Mouse (Mus musculus) bone marrow, adult 2 months (tissue): ENCODE results near the gene Rasa4. TPM values are rescaled to one million over a fixed set of nuclear protein-coding genes. Genes with fewer than 3 reads are reported as not detected.
"Not testable (repeated sequence)": the region's sequence is repeated elsewhere in the genome, so short reads cannot be mapped to it uniquely, and the experiment has no call there.

Experiments used
- H3K27ac ChIP-seq: fragments of 200-500 bp; 2 replicates; pipeline ENCODE4 v1.5.1; 2012; ENCODE audit warnings: low read depth, mild to moderate bottlenecking, control low read depth, inconsistent platforms, low read length; ENCODE audit not compliant: control insufficient read depth, poor library complexity, insufficient read depth
- H3K4me1 ChIP-seq: fragments of 200-500 bp; 2 replicates; pipeline ENCODE4 v1.6.1; 2011; ENCODE audit warnings: low read length; ENCODE audit not compliant: control insufficient read depth, insufficient read depth
- H3K4me3 ChIP-seq: fragments of 200-500 bp; replicated peaks from 2 replicates; pipeline ENCODE3; 2011; ENCODE audit warnings: mild to moderate bottlenecking, low read depth, low read length, control low read depth; ENCODE audit not compliant: control insufficient read depth
- CTCF ChIP-seq: fragments of 200-500 bp; IDR thresholded peaks from 2 replicates; pipeline ENCODE4 v1.5.1; 2011; ENCODE audit warnings: low read length, control low read depth; ENCODE audit not compliant: control insufficient read depth, insufficient read depth
- POLR2A ChIP-seq: fragments of 200-500 bp; IDR thresholded peaks from 2 replicates; pipeline ENCODE4 v1.6.1; 2011; ENCODE audit warnings: low read depth, mild to moderate bottlenecking, control low read depth, low read length, borderline replicate concordance; ENCODE audit not compliant: control insufficient read depth
- WGBS: fragments of 180-500 bp; shearing (Covaris S2); methylation state at CpG from one replicate; pipeline ENCODE4 v1.1.7; 2018; 5-methylcytosine and 5-hydroxymethylcytosine counted together
- polyA plus RNA-seq: library from polyadenylated mRNA; stranded (reverse); fragments of >200 nt; gene quantifications from 2 replicates; pipeline ENCODE4 v1.2.4, GENCODE M21; 2011; ENCODE audit warnings: low replicate concordance; ENCODE audit not compliant: missing spikeins, insufficient read depth, insufficient read length

Gene Rasa4
- polyA plus RNA-seq, 1 experiment, result 31.3 TPM

DNA sequence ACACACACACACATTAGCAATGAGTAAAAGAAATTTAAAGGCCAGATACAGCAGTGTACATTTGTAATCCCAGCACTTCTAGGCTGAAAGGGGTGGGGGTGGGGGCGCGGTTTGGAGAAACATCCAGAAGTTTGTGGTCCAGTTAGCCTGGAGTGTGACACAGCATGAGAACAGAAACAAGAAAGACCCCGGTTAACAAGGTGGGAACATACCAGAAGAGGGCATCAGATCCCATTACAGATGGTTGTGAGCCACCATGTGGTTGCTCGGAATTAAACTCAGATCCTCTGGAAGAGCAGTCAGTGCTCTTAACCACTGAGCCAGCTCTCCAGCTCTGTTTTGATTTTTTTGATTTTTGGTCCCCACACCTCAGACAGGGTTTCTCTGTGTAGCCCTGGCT lies 27.7 kb upstream of the Rasa4 start:
- Histone ChIP-seq H3K27ac (no peak overlapping the region), H3K4me3 (no peak overlapping the region), H3K4me1 (no peaks in the 10 kb centered on the region)
- 60% methylated on average over 4 of the region's 4 CpGs for WGBS
- no peak for TF ChIP-seq POLR2A
- no peak for TF ChIP-seq CTCF

DNA sequence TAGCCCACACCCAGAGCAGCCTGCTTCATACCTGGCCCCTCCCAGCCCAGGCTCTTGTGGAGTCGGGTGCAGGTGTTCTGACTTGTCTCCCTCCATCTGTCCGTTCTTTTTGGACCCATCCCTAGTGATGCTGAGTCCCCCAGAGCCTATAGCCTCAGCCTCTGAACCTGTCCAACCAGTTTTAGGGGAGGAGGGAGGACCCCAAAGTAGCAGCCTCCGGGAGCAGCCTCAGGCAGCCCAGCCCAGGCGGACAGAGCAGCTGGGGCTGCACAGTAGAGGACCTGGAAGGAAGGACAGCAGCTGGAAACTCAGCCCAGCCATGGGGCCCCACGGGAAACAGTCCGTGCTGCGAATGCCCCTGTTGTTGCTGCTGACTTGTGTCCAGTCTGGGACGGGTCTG lies 26.6 kb upstream of the Rasa4 start:
- TF ChIP-seq POLR2A (no peak), CTCF (no peak)
- H3K4me1 ChIP-seq, result no peaks in the 10 kb centered on the region
- 46% methylated on average over 8 of the region's 8 CpGs for WGBS

DNA sequence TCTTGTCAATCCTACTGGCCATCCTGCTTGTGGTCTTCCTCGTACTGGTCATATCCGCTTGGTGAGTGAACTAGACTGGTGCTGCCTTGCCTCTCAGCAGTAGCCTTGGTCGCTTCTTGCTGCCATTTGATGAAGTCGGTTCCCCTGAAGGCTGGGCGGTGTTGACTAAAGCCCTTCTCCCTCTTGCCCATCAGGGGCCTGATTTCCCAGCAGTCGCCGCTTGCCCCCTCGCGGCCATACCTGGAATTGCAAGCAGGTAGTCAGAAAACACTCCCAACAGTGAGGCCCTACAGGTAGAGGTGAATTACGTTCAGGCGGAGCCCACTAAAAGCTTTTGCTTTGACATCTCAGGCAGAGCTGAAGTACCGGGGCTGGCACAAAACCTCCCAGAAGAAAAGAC lies 22.1 kb upstream of the Rasa4 start:
- H3K4me1 ChIP-seq, result no peaks in the 10 kb centered on the region
- 18% methylated on average over 12 of the region's 12 CpGs for WGBS
- H3K4me3 ChIP-seq, result no peak overlapping the region
- no peak overlapping the region for H3K27ac ChIP-seq
- no peak for TF ChIP-seq POLR2A
- peak; percentile 94 for TF ChIP-seq CTCF

More for the DNA sequence above, 26.6 kb upstream of the Rasa4 start:
- no peak overlapping the region for H3K27ac ChIP-seq
- H3K4me3 ChIP-seq, result no peak overlapping the region

DNA sequence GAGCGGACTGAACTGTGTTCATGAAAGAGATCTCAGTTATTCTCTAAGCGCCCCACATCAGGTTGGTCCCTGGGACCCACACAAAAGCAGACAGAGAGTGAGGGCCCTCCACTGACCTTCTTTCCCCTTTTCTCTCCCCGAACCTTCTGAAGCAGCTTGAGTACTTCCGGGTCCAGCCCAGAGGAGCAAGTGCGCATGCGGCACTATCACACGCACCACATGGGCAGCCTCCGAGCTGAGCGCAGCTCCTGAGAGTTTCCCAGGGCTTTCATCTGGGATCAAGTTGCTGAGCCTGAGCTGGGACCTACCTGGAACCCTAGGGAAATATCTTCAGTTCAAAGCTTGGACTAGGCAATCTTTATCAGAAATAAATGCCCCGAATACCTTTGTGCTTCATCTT lies 19.8 kb upstream of the Rasa4 start:
- WGBS, result 84% methylated on average over 10 of the region's 10 CpGs
- H3K4me3 ChIP-seq, result no peak overlapping the region
- H3K27ac ChIP-seq, result no peak overlapping the region
- TF ChIP-seq POLR2A (no peak), CTCF (no peak)
- no peaks in the 10 kb centered on the region for H3K4me1 ChIP-seq

DNA sequence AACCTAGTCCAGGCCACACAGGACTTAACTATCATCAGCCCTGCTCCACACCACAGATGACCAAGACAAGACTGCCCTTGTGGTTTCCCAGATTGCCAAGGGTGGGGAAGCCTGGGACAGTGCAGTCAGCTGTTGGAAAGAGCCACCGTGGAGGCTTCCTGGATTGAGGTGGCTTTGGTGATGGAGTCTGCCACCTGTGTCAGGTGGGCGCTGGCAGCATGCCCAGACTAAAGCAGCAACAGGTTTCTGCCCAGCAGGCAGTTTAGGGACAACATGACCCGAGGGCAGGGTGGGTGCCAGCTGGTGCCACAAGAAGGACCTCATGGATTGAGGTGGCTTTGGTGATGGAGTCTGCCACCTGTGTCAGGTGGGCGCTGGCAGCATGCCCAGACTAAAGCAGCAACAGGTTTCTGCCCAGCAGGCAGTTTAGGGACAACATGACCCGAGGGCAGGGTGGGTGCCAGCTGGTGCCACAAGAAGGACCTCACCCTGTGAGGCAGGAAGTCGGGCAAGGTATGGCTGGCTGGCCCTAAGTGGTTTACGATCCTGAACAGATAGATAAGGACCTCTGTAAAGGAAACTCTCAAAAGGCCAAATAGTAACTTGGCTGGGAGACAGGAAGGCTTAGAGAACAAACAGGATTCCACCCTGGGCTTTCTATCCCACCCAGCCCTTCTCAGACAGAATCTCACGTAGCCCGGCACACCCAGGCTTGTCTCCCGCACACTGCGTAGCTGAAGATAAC lies 17.1 kb upstream of the Rasa4 start:
- not testable (repeated sequence) for H3K27ac ChIP-seq, H3K4me1 ChIP-seq, H3K4me3 ChIP-seq
- 29% methylated on average over 11 of the region's 11 CpGs for WGBS

DNA sequence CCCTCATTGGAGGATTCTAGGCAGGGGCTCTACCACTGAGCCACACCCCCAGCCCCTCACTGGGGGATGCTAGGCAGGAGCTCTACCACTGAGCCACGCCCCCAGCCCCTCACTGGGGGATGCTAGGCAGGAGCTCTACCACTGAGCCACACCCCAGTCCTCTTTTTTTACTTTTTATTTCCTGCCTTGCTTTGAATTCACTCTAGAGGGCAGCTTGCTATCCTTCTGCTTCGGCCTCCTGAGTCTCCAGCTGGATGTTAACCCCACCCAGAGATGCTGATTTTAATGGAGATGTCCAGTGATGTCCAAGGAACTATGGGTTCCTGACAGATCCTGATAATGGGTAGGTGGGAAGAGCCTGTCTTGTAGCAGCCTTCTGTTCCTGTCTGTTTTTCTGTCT lies 14.3 kb upstream of the Rasa4 start:
- no peak overlapping the region for H3K27ac ChIP-seq
- H3K4me3 ChIP-seq, result no peak overlapping the region
- no peak for TF ChIP-seq POLR2A
- TF ChIP-seq CTCF, result no peak
- H3K4me1 ChIP-seq, result no peaks in the 10 kb centered on the region
- WGBS, result 75% methylated on average over 2 of the region's 2 CpGs

DNA sequence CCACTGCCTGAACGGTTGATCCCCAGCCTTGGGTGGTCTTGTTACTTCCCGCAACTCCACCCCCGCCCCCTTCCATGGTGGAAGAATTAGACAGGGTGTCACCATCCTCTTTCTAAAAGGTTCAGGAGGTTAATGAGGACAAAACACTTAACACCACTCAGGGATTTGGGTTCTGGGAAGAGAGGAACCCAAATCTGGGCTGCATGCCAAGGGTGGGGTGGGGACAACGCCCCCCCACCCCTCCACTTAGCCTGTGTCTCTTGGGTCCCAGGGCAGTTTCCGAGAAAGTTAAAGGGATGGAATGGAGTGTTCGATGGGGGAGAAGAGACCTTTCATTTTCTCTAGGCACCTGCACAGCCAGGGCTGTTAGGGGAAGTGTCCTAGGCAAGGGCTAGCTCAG lies 10.7 kb upstream of the Rasa4 start:
- Histone ChIP-seq H3K4me3 (no peak overlapping the region), H3K4me1 (no peaks in the 10 kb centered on the region; the same call in 1 of the 2 replicates), H3K27ac (no peak overlapping the region)
- TF ChIP-seq POLR2A, result no peak
- TF ChIP-seq CTCF, result no peak
- WGBS, result 56% methylated on average over 6 of the region's 6 CpGs

DNA sequence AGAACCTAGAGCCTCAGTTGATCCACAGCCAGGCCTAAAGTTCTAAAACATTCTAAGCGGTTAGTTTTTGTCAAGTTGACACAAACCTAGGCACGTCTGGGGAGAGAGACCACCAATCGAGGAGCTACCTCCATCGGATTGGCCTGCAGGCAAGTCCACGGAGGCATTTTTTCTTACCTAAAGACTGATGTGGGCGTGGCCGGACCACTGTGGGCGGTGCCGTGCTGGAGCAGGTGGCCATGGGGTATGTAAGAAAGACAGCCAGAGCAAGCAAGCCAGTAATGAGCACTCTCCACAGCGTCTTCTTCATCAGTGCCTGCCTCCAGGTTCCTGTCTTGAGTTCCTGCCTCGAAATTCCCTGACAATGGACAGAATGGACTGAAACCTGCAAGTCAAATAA lies 10.2 kb upstream of the Rasa4 start:
- 79% methylated on average over 11 of the region's 11 CpGs for WGBS
- TF ChIP-seq POLR2A (no peak), CTCF (no peak)
- no peaks in the 10 kb centered on the region; the same call in 1 of the 2 replicates for H3K4me1 ChIP-seq

DNA sequence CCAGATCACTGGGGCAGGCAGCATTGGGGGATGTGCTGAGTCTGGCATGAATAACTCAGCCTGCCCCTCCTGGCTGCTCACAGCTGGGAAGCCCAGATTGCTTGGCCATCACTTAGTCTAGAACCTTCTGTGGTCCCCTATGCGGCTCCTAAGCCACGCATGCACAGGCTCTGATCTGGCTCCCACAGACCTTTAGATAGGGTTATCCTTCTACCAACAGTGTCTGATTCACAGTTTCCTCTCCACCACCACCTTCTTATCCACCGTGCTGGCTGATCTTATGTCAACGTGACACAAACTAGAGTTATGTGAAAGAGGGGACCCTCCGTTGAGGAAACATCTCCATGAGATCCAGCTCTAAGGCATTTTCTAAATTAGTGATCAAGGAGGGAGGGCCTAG lies 8.6 kb upstream of the Rasa4 start:
- Histone ChIP-seq H3K4me3 (no peak overlapping the region), H3K4me1 (no peaks in the 10 kb centered on the region; the same call in 1 of the 2 replicates), H3K27ac (no peak overlapping the region)
- TF ChIP-seq POLR2A (no peak), CTCF (no peak)
- WGBS, result 49% methylated on average over 5 of the region's 5 CpGs

More for the DNA sequence above, 10.2 kb upstream of the Rasa4 start:
- Histone ChIP-seq H3K4me3 (no peak overlapping the region), H3K27ac (no peak overlapping the region)
